Mouse (Mus musculus) spleen, adult 2 months (tissue): ENCODE results near the gene Socs5.

Source experiments
- CTCF ChIP-seq: fragments of 200-500 bp; IDR thresholded peaks from 2 replicates; pipeline ENCODE4 v1.5.1; 2011; ENCODE audit warnings: mild to moderate bottlenecking, inconsistent platforms; ENCODE audit not compliant: insufficient read depth, insufficient read length, insufficient replicate concordance; ENCODE audit errors: extremely low read depth
- POLR2A ChIP-seq: fragments of 200-500 bp; IDR thresholded peaks from 2 replicates; pipeline ENCODE4 v1.6.1; 2011; ENCODE audit warnings: low read depth, low read length, inconsistent platforms

GRCm38 (mm10) chr17:87080724-87081123 lies 26.8 kb upstream of the Socs5 start:
- TF ChIP-seq POLR2A (no peak), CTCF (no peak)
